Mouse (Mus musculus) embryonic facial prominence, embryonic 12.5 days (tissue): ENCODE results near the gene Asna1. TPM values are rescaled to one million over a fixed set of nuclear protein-coding genes. Genes with fewer than 3 reads are reported as not detected.
A peak's percentile ranks its signal among the peaks of the same experiment; 100 is the strongest.

Experiments
- ATAC-seq: fragments of 200-750 bp; cut with Nextera tagmentation; 2 replicates; pipeline ENCODE4 v1.8.0; 2017; ENCODE audit not compliant: insufficient number of reproducible peaks, insufficient read depth, low FRiP score, low TSS enrichment
- H3K27ac ChIP-seq: fragments of 300-500 bp; sonication (generic); 2 replicates; pipeline ENCODE4 v1.5.1; 2016; ENCODE audit warnings: mild to moderate bottlenecking
- H3K27me3 ChIP-seq: fragments of 300-500 bp; sonication (generic); 2 replicates; pipeline ENCODE4 v1.6.1; 2016; ENCODE audit warnings: mild to moderate bottlenecking, moderate library complexity
- H3K36me3 ChIP-seq: fragments of 300-500 bp; sonication (generic); 2 replicates; pipeline ENCODE4 v1.6.1; 2016; ENCODE audit warnings: mild to moderate bottlenecking
- H3K4me1 ChIP-seq: fragments of 300-500 bp; sonication (generic); 2 replicates; pipeline ENCODE4 v1.6.1; 2016
- H3K4me2 ChIP-seq: fragments of 300-500 bp; sonication (generic); replicated peaks from 2 replicates; pipeline ENCODE4 v1.6.1; 2016; ENCODE audit warnings: mild to moderate bottlenecking, moderate library complexity
- H3K4me3 ChIP-seq: fragments of 300-500 bp; sonication (generic); 2 replicates; pipeline ENCODE4 v1.5.1; 2016; ENCODE audit warnings: mild to moderate bottlenecking
- H3K9ac ChIP-seq: fragments of 300-500 bp; sonication (generic); 2 replicates; pipeline ENCODE4 v1.6.1; 2016; ENCODE audit warnings: mild to moderate bottlenecking, moderate library complexity
- H3K9me3 ChIP-seq: fragments of 300-500 bp; sonication (generic); 2 replicates; pipeline ENCODE4 v1.6.1; 2016; ENCODE audit warnings: mild to moderate bottlenecking, moderate library complexity
- whole genome bisulfite sequencing: fragments of 180-500 bp; shearing (Covaris S2); methylation state at CpG from one replicate; pipeline ENCODE4 v1.1.7; 2016; 5-methylcytosine and 5-hydroxymethylcytosine counted together
- polyA plus RNA-seq: library from polyadenylated mRNA; unstranded; fragments of >200 nt; fragmentation: Nextera tagmentation; extraction: Ambion mirVana; gene quantifications from 2 replicates; pipeline ENCODE4 v1.2.1, GENCODE M21; 2016

Asna1 gene
- polyA plus RNA-seq, 1 experiment from 2014 or later, result 125 TPM

DNA sequence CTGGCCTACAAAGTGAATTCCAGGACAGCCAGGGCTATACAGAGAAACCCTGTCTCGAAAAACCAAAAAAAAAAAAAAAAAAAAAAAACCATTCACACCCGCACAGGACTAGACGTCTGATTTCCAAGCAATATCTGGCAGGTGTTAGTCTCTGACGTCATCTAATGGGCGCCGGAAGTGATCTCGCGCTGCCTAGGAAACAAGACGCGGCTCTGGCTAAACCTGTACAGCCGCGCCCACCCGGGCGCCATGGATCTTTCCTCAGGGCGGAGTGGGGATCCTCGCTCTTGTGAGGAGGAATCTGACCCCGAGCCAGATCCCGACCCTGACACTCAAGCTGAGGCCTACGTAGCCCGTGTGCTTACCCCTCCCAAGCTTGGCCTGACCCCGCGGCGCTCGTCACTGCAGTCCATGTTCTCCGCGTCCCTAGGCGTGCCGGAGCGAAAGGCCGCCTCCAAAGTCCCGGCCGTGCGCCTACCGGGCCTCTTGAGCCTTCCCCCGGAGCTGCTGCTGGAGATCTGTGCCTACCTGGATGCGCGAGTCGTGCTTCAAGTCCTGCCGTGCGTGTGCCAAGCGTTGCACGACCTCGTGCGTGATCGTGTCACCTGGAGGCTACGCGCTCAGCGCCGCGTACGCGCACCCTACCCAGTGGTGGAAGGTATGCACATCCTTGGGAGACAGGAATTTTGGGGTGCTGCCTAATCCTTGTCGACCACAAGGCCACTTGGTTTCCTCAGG is 35.0 kb upstream of the Asna1 start, which contains the start of gene Fbxw9:
Gene Fbxw9, plus strand, starts transcription at position 177 of the 738 bp plus-strand sequence.
- Histone ChIP-seq H3K36me3 (peaks cover 32% of the 10 kb centered on the region), H3K9ac (peak within 1 kb of the TSS; percentile 66), H3K9me3 (no peaks in the 10 kb centered on the region), H3K4me3 (peak within 1 kb of the TSS; percentile 84), H3K27ac (0 out of 2 replicates have a peak within 1 kb of the TSS, but pooled peaks have one; percentile 9), H3K4me2 (peak within 1 kb of the TSS; percentile 96), H3K4me1 (peaks cover 18% of the 10 kb centered on the region), H3K27me3 (no peaks in the 10 kb centered on the region)
- ATAC-seq, result peak; percentile 80
- WGBS, result under 1% methylated on average over 52 of the region's 53 CpGs

DNA sequence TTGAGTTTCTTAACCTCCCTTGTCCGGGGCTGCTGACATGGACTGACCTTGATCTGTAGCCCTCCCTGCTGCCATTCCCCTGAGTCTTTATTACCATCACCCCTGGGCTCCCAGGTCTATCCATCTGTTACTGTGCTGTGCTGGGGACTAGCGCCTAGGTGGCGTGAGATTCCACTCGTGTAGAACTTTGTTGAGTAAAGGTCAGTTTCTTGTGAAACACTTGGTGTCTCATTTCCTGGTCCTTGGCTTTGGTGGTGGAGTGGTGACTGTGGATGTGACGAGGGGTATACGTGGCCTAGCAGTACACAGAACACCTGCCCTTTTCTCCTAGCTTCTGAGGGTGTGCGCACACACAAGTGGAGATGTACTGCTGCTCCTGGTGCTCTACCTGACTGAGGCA is 32.3 kb upstream of the Asna1 start:
- Histone ChIP-seq H3K36me3 (peaks cover 48% of the 10 kb centered on the region), H3K4me2 (no peak overlapping the region), H3K4me1 (peaks cover 18% of the 10 kb centered on the region), H3K27me3 (no peaks in the 10 kb centered on the region), H3K4me3 (no peak overlapping the region), H3K9ac (no peak overlapping the region), H3K9me3 (no peaks in the 10 kb centered on the region), H3K27ac (no peak overlapping the region)
- no peak for ATAC-seq
- 85% methylated on average over 7 of the region's 7 CpGs for WGBS

DNA sequence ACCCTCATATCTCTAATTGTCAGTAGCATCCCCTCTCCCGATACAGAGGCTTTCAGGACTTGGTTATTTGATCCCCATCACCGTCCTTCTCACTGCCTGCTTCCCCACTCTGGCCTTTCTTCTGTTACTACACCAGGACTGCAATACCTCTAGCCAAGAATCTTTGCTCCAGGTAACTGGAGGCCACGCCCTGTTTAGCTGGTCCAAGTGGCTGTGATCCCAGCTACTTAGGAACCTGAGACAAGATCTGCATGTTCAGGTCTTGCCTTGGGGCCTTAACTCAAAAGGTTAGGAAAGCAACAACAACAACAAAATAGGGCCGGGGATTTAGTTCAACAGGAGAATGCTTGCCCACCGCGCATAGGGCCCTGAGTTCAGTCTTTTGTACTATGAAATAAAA is 18.5 kb upstream of the Asna1 start:
- H3K4me3 ChIP-seq, result no peak overlapping the region
- no peak for ATAC-seq
- H3K4me1 ChIP-seq, result peaks cover 6% of the 10 kb centered on the region
- 85% methylated on average over 6 of the region's 6 CpGs for WGBS
- H3K9ac ChIP-seq, result no peak overlapping the region
- no peaks in the 10 kb centered on the region for H3K27me3 ChIP-seq
- no peaks in the 10 kb centered on the region for H3K9me3 ChIP-seq
- H3K36me3 ChIP-seq, result peaks cover 86% of the 10 kb centered on the region
- H3K4me2 ChIP-seq, result no peak overlapping the region
- H3K27ac ChIP-seq, result no peak overlapping the region

DNA sequence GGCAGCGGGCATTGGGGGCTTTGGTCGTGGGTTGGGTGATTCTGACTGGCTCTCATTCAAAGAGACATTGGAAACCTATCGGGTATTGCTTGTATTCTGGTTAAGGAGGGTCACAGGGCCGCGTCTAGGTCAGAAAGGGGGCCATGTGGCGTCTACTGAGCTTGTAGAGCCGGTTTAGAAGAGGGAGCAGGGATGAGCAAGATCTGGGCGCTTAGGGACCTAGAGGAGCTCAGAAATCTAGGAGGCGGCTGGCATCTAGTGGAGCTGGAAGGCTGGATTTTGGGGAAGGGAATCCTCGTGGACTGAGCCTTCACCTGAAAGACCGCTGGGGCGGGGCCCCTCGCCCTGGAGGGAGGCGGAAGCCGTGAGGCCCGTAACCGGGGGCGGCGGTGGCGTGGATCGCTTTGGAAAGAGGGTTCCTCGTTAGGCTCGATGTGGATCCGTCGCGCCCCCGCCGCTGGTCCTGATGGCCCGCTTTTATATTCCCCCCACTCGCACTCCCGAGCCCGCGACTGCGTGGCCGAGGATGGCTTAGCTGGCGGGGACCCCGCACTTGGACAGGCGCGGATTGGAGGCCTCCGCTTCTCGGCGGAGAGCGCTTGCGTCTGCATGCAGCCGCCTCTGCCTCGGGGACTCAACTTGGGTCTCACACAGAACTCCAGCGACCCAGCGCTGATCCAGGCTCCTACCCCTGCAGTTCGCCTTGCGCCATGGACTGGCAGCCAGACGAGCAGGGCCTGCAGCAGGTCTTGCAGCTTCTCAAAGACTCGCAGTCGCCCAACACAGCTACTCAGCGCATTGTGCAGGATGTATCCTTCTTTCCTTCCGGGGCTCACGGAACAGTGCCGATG is 12.8 kb upstream of the Asna1 start:
- Histone ChIP-seq H3K27me3 (no peaks in the 10 kb centered on the region), H3K4me3 (peak overlapping the region; percentile 87), H3K4me1 (peaks cover 19% of the 10 kb centered on the region), H3K9me3 (no peaks in the 10 kb centered on the region), H3K36me3 (peaks cover 38% of the 10 kb centered on the region), H3K9ac (peak overlapping the region; percentile 96), H3K27ac (peak overlapping the region; percentile 100), H3K4me2 (peak overlapping the region; percentile 91)
- ATAC-seq, result 0 out of 2 replicates have a peak, but pooled peaks have one; percentile 2
- WGBS, result under 1% methylated on average over 57 of the region's 57 CpGs

DNA sequence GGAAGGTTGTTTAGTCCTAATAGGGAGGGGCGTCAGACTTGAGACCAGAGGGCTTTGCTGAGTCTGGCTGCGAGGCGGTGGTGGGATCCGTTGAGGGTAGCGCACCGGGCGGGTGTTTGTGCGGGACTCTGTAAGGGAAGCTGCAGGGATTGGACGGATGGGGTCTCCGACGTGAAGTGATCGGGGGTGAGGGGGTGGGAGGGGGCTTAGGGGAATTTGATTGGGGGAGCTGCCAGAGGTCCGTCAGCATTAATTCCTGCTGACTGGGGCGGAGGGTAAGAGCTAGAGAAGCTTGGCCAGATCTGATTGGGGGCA is 12.2 kb upstream of the Asna1 start:
- ATAC-seq, result peak; percentile 69
- no peaks in the 10 kb centered on the region for H3K27me3 ChIP-seq
- H3K9me3 ChIP-seq, result no peaks in the 10 kb centered on the region
- H3K9ac ChIP-seq, result peak overlapping the region; percentile 96
- peak overlapping the region; percentile 87 for H3K4me3 ChIP-seq
- H3K27ac ChIP-seq, result peak overlapping the region; percentile 100
- H3K36me3 ChIP-seq, result peaks cover 40% of the 10 kb centered on the region
- H3K4me2 ChIP-seq, result peak overlapping the region; percentile 91
- peaks cover 19% of the 10 kb centered on the region for H3K4me1 ChIP-seq
- WGBS, result 1% methylated on average over 14 of the region's 14 CpGs

DNA sequence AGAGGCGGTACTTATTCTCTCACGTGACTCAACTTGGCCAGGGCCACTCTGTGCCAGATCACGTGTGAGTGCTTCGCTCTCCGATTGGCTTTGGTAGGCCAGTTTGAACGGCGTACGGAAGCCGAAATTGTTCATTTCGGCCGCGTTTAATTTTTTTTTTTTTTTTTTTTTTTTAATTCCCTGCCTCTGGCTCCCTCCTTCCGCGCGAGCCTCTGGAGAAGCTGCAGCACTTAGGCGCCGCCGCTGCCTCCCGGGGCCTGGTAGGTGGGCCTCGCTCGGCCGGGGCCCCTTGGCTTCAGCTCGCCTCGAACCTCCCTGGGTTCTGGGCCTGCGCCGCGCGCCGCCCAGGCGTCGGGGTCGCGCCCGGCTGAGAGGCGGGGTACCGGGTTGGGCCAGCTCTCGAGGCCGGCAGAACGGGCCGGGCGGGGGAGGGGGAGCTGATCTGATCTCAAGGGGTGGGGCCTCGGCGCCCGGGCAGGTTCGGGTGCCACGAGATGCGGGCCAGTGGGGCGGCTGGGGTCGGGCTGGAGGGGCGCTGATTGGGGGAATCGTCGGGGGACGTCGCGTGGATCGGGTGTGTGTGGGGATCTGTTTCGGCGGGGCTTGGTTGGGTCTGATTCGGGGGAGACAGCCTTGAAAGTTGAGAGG is 11.8 kb upstream of the Asna1 start, which contains the start of gene Tnpo2:
Gene Tnpo2, plus strand, starts transcription at position 198 of the 648 bp plus-strand sequence.
- peaks cover 19% of the 10 kb centered on the region for H3K4me1 ChIP-seq
- H3K9ac ChIP-seq, result peak within 1 kb of the TSS; percentile 96
- no peaks in the 10 kb centered on the region for H3K27me3 ChIP-seq
- H3K27ac ChIP-seq, result peak within 1 kb of the TSS; percentile 100
- peaks cover 40% of the 10 kb centered on the region for H3K36me3 ChIP-seq
- ATAC-seq, result peak; percentile 81
- no peaks in the 10 kb centered on the region for H3K9me3 ChIP-seq
- WGBS, result under 1% methylated on average over 59 of the region's 59 CpGs
- H3K4me3 ChIP-seq, result peak within 1 kb of the TSS; percentile 87
- peak within 1 kb of the TSS; percentile 91 for H3K4me2 ChIP-seq

DNA sequence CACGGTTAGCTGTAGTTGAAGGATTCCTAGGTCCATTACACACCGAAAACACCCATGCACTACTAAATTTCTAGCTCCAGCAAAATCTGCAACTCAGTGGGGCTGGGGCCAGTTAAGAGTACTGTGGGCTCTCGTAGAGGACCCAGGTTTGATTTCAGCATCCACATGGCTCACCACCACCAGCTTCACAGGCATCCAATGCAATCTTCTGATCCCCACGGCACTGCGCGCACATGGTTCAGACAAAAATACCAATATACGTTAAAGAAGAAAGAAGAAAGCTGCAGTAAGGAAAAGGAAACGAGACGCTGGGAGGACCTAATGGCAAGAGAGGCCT is 11.3 kb upstream of the Asna1 start:
- WGBS, result under 1% methylated on average over 9 of the region's 9 CpGs
- Histone ChIP-seq H3K27me3 (no peaks in the 10 kb centered on the region), H3K4me3 (peak overlapping the region; percentile 87), H3K9ac (peak overlapping the region; percentile 72), H3K9me3 (no peaks in the 10 kb centered on the region), H3K36me3 (peaks cover 40% of the 10 kb centered on the region), H3K4me1 (peaks cover 19% of the 10 kb centered on the region), H3K4me2 (peak overlapping the region; percentile 78), H3K27ac (peak overlapping the region; percentile 100)
- no peak for ATAC-seq

DNA sequence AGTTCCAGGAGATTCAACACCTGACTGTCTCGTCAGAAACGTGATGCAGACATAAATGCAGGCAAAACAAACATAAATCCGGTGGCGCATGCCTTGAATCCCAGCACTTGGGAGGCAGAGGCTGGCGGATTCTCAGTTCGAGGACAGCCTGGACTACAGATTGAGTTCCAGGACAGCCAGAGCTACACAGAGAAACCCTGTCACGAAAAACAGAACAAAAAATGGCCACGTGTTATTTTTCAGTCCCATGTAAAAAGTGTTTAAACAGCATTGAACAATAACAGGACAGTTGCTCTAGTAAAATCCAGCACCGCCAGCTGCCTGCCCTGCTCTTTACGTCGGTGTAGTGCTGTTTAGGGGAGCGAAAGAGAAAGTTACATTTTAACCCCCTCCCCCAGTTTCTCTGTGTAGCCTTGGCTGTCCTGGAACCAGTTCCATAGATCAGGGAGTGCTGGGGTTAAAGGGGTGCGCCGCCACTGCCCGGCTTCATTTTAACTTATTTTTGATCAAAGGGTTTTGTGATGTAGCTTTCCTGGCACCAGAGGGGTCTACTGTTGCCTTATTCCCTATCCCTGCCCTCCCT is 10.7 kb upstream of the Asna1 start:
- no peaks in the 10 kb centered on the region for H3K27me3 ChIP-seq
- H3K9me3 ChIP-seq, result no peaks in the 10 kb centered on the region
- no peak for ATAC-seq
- H3K4me2 ChIP-seq, result peak overlapping the region; percentile 78
- H3K9ac ChIP-seq, result peak overlapping the region; percentile 72
- H3K36me3 ChIP-seq, result peaks cover 38% of the 10 kb centered on the region
- peaks cover 19% of the 10 kb centered on the region for H3K4me1 ChIP-seq
- under 1% methylated on average over 15 of the region's 15 CpGs for WGBS
- H3K4me3 ChIP-seq, result peak overlapping the region; percentile 87
- peak overlapping the region; percentile 100 for H3K27ac ChIP-seq

DNA sequence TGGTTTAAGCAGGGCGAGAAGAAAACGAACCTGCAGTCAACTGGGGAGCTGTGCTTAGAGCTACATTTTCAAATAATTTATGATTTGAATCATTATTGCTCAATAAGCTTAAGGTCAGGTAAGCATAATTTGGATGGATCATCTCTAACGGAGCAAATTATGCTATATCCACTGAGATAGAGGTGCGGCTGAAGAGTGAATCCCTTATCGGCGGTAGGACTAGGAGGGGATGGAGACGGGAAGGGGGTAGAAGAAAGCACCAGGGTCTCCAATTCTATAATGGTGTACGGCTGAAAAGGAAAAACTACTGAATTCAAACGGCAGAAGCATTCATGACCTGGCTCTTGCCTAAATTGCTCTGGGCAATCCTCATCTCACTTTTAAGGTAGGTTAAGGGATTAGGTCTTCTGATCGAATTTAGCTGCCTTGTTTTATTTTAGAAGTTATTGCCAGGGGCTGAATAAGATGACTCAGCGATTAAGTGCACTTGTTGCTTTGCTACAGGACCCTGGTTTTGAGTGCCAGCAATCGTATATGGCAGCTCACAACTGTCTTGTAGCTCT is 10.2 kb upstream of the Asna1 start:
- H3K27me3 ChIP-seq, result no peaks in the 10 kb centered on the region
- 7% methylated on average over 12 of the region's 12 CpGs for WGBS
- H3K4me1 ChIP-seq, result peaks cover 19% of the 10 kb centered on the region
- H3K27ac ChIP-seq, result peak overlapping the region; percentile 100
- peak overlapping the region; percentile 78 for H3K4me2 ChIP-seq
- peak overlapping the region; percentile 72 for H3K9ac ChIP-seq
- H3K4me3 ChIP-seq, result peak overlapping the region; percentile 87
- ATAC-seq, result no peak
- no peaks in the 10 kb centered on the region for H3K9me3 ChIP-seq
- peaks cover 37% of the 10 kb centered on the region for H3K36me3 ChIP-seq

DNA sequence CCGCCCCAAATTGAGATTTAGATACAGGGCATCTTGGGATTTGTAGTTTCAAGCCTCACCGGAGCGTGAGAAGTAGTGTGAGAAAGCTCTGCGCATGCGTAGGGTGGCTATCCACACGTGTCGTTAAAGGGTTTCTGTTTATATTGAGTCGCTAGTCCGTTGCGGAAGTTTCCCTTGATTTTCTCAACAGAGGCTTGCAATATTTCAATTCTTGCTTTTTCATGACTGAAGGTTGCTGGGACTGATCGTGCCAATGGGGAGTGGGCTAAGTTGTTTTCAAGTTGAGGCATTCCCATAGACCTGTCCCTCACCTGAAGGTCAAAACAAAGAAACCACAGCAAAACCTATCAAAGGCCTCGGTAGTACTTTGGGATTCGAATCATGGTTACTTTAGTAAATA is 9.7 kb upstream of the Asna1 start:
- Histone ChIP-seq H3K36me3 (peaks cover 37% of the 10 kb centered on the region), H3K4me1 (peaks cover 19% of the 10 kb centered on the region), H3K9me3 (no peaks in the 10 kb centered on the region), H3K4me3 (peak overlapping the region; percentile 87), H3K27ac (0 out of 2 replicates have a peak overlapping the region, but pooled peaks have one; percentile 100), H3K27me3 (no peaks in the 10 kb centered on the region), H3K4me2 (peak overlapping the region; percentile 78), H3K9ac (peak overlapping the region; percentile 72)
- no peak for ATAC-seq
- WGBS, result 4% methylated on average over 13 of the region's 13 CpGs

DNA sequence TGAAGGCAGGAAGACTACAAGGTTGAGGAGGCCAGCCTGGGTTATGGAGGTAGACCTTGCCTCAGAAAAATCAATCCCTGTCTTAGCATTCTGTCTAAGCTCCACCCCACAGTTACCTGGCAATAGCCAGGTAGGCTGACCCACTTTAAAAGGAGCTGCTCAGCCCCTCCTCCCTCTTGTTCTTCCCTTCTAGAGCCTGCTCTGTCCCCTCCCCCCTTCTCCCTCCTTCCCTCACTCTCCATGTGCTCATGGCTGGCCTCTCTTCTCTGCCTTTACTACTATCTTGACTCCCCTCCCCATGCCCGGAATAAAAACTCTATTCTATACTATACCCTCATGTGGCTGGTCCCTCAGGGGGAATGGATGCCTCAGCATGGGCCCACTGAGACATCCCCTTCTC is 8.8 kb upstream of the Asna1 start:
- Histone ChIP-seq H3K4me3 (no peak overlapping the region), H3K36me3 (peaks cover 46% of the 10 kb centered on the region), H3K9me3 (no peaks in the 10 kb centered on the region), H3K9ac (no peak overlapping the region), H3K27me3 (no peaks in the 10 kb centered on the region), H3K4me2 (no peak overlapping the region), H3K27ac (no peak overlapping the region), H3K4me1 (peaks cover 20% of the 10 kb centered on the region)
- ATAC-seq, result no peak
- 51% methylated on average over 1 of the region's 1 CpGs for WGBS
